Mouse (Mus musculus): ENCODE measurements around the gene Hbb-bs.
"Not testable (repeated sequence)": the region's sequence is repeated elsewhere in the genome, so short reads cannot be mapped to it uniquely, and the experiment has no call there.

Hbb-bs gene

DNA sequence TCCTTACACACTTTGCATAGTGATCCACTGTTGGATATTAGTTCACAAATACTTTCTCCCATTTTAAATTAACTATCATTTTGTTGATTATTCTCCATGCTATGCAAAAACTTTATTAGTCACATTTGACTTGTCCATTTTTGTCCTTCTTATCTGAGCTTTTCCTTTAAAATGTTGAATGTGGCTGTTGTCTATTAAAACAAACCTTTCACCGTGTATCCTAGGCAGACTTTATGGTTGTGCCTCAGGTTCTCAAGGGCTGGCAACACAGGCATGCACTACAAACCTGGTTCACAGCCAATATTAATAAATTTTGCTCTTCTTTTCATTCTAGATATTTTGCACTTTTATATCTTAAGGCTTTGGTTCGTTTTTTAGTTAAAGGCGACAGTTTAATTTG, 17.1 kb downstream of the Hbb-bs start:
- DNase-seq, result no peak

- no peak for DNase-seq
These were observed 17.6 kb downstream of the Hbb-bs start for GRCm38 (mm10) chr7:103810296-103810695.

GRCm38 (mm10) chr7:103809801-103810155, 18.1 kb downstream of the Hbb-bs start:
- no peak for DNase-seq

DNA sequence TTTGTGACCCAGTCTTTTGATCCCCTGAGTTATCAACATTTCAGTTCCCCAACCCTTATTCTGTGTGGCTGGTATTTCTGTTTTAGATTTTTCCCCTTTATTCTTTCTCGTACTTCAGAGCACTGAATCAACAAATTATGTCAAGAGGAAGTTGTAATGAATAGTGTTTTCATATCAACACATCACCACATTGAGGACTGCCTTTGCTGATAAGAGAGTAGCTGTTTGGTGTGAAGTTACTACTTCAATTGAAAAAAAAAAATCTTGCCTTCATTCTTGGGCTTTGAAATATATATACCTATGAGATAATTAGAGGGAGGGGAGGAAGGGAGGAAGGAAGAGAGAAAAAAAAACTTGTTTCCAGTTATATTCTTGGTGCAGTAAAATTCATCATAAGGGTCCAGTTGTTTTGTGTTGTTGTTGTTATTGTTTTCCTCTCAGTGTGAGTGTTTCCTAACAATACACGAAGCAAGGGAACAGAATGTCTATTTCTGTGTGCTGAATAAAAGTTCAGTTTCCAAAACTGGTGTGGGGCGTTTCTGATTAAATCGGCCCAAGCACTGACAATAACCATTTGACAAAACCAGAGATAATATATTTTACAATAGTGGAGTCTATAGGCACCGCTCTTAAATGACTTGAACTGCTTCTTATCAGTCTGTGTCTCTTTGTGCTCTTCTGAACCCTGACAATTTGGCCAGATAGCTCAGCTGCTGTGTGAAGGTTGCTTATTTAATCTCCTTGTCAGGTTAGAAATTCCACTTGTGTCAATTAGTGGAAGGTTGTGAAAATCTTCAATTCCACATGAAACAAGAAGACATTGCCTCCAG, 18.7 kb downstream of the Hbb-bs start:
- no peak for DNase-seq

DNA sequence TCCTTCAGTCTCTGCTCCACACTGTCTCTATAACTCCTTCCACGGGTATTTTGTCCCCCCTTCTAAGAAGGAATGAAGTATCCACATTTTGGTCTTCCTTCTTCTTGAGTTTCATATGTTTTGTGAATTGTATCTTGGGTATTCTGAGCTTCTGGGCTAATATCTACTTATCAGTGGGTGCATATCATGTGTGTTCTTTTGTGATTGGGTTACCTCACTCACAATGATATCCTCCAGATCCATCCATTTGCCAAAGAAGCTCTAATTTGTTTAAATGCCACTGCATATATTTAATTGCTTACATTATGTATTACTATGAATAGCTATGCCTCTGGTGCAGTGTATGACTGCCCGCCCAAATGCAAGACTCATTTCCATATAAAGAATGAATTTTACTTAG, 19.8 kb downstream of the Hbb-bs start:
- DNase-seq, result not testable (repeated sequence)

DNA sequence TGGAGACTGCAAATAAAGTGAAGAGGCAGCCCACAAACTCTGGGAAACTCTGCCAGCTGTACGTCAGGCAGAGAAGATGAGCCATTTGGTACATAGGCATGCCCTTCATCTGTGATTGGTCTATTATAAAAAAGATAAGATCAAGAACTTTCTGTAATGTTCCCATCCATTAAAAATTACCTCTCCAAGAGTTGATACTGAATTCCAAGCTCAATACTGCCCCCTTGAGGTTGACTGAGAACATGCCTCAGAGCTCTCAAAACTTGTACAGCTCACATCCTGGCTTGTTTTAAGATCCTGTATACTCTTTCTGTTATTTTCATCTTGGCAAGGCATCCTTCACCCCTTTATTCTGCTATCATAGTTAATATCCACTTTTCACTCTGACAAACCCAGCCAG, 21.0 kb downstream of the Hbb-bs start:
- peak; percentile 13 for DNase-seq

- DNase-seq, result no peak
These were observed 35.1 kb downstream of the Hbb-bs start for GRCm38 (mm10) chr7:103792669-103793388.

GRCm38 (mm10) chr7:103791721-103792120, 36.2 kb downstream of the Hbb-bs start, which contains the start of gene Olfr67:
TSS of gene Olfr67 (minus strand) at chr7:103791821.
- DNase-seq, result no peak

GRCm38 (mm10) chr7:103779598-103779997, 48.3 kb downstream of the Hbb-bs start, which contains the start of gene Olfr68:
TSS of gene Olfr68 (minus strand) at chr7:103779698.
- DNase-seq, result no peak

- DNase-seq, result not testable (repeated sequence)
These were observed 50.2 kb downstream of the Hbb-bs start for GRCm38 (mm10) chr7:103777652-103778051.
